Mouse (Mus musculus) testis, adult 2 months (tissue): ENCODE measurements around the gene Il12rb2.

Experiments
- CTCF ChIP-seq: fragments of 200-500 bp; IDR thresholded peaks from 2 replicates; pipeline ENCODE4 v1.5.1; 2012; ENCODE audit warnings: low read depth, mild to moderate bottlenecking, inconsistent platforms, low read length, moderate library complexity; ENCODE audit not compliant: control insufficient read depth, insufficient read depth, insufficient replicate concordance
- POLR2A ChIP-seq: fragments of 200-500 bp; IDR thresholded peaks from 2 replicates; pipeline ENCODE4 v1.6.1; 2012; ENCODE audit warnings: low read depth, mild to moderate bottlenecking, inconsistent platforms, low read length, moderate library complexity; ENCODE audit not compliant: control insufficient read depth

DNA sequence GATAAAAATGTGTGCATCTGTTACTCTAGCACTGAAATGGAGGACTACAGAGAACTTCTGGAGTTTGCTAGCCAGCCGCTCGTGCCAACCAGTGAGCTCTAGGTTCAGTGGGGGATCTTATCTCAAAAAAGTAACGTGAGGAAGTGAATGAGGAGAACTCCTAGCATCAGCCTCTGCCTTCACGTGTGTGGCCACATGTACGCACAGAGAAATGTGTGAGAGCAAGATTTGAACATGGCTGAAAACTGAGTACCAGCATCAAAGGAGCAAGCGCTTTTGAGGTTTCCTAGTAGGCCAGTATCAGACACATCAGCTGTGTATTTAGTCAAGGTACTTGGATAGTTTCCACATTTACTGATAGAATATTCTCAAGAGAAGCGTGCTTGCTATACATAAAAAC lies 111.1 kb downstream of the Il12rb2 start:
- no peak for TF ChIP-seq POLR2A
- TF ChIP-seq CTCF: no peak
